Mouse (Mus musculus): ENCODE results near the gene Slc24a1. TPM values are rescaled to one million over a fixed set of nuclear protein-coding genes. Genes with fewer than 3 reads are reported as not detected.

Gene Slc24a1
- total RNA-seq, 2 experiments from 2014 or later = 0.14 to 0.26 TPM

Small RNA genes within 50 kb of the gene (microRNA-seq; reads per million reads assigned to microRNA genes)
- gene Gm25640 = not detected

Other genes with a start within 250 kb of the Slc24a1 start
- 100 to 1,000 TPM; 424 to 443 TPM for gene Rab11a, start 213.8 kb downstream of the Slc24a1 start, total RNA-seq (2021)
- 10 to 100 TPM; 37.1 to 37.5 TPM for gene Dennd4a, start 140.3 kb downstream of the Slc24a1 start, total RNA-seq (2021)
- gene Ints14, start 9.3 kb upstream of the Slc24a1 start, total RNA-seq (2021) = 10 to 100 TPM; 22.1 to 24.2 TPM
- gene Hacd3, start 70.1 kb upstream of the Slc24a1 start, total RNA-seq (2021) = 100 to 1,000 TPM; 130 to 140 TPM
- gene Dpp8, start 80.8 kb upstream of the Slc24a1 start, total RNA-seq (2021) = 100 to 1,000 TPM; 115 to 116 TPM
- 10 to 100 TPM; 40.6 to 42.0 TPM for gene Igdcc4, start 149.9 kb upstream of the Slc24a1 start, total RNA-seq (2021)
- 1 to 10 TPM; 5.1 to 6.0 TPM for gene Igdcc3, start 189.6 kb upstream of the Slc24a1 start, total RNA-seq (2021)
- gene Parp16, start 243.7 kb upstream of the Slc24a1 start, total RNA-seq (2021) = 1 to 10 TPM; 5.8 to 6.9 TPM